Mouse (Mus musculus) spleen, adult 2 months (tissue): ENCODE results near the gene Stim2.

Experiments
- CTCF ChIP-seq: fragments of 200-500 bp; IDR thresholded peaks from 2 replicates; pipeline ENCODE4 v1.5.1; 2011; ENCODE audit warnings: mild to moderate bottlenecking, inconsistent platforms; ENCODE audit not compliant: insufficient read depth, insufficient read length, insufficient replicate concordance; ENCODE audit errors: extremely low read depth
- POLR2A ChIP-seq: fragments of 200-500 bp; IDR thresholded peaks from 2 replicates; pipeline ENCODE4 v1.6.1; 2011; ENCODE audit warnings: low read depth, low read length, inconsistent platforms

- TF ChIP-seq CTCF (no peak), POLR2A (no peak)
These were observed 58.0 kb downstream of the Stim2 start for GRCm38 (mm10) chr5:54056266-54056665.
